Mouse (Mus musculus): ENCODE data around the gene AC170998.1. TPM values are rescaled to one million over a fixed set of nuclear protein-coding genes. Genes with fewer than 3 reads are reported as not detected.
"Not testable (repeated sequence)": the region's sequence is repeated elsewhere in the genome, so short reads cannot be mapped to it uniquely, and the experiment has no call there.

AC170998.1 gene
- polyA plus RNA-seq, 1 experiment from 2014 or later, result 3.5 TPM

- Histone ChIP-seq H3K27me3 (no peaks in the 10 kb centered on the region), H3K4me1 (peaks cover 9% of the 10 kb centered on the region; the same call in 1 of the 2 replicates), H3K36me3 (peaks cover 4% of the 10 kb centered on the region), H3K4me3 (no peak overlapping the region), H3K9ac (replicated peaks) (no peak overlapping the region), H3K9me3 (no peaks in the 10 kb centered on the region), H3K4me2 (replicated peaks) (no peak overlapping the region), H3K27ac (replicated peaks) (no peak overlapping the region)
- no peak for ATAC-seq (ENCODE audit: low FRiP score, low read depth)
- 64% methylated on average over 2 of the region's 2 CpGs for WGBS
These were observed 16.9 kb upstream of the AC170998.1 start for GRCm38 (mm10) chr17:28708989-28709388.

GRCm38 (mm10) chr17:28709552-28710290 is 16.2 kb upstream of the AC170998.1 start:
- H3K27me3 ChIP-seq, result no peaks in the 10 kb centered on the region
- no peak overlapping the region for H3K9ac ChIP-seq (replicated peaks)

GRCm38 (mm10) chr17:28710291-28710688 is 15.6 kb upstream of the AC170998.1 start:
- no peak overlapping the region for H3K4me2 ChIP-seq (replicated peaks)
- no peak overlapping the region for H3K4me3 ChIP-seq
- H3K9me3 ChIP-seq, result no peaks in the 10 kb centered on the region
- H3K36me3 ChIP-seq, result peaks cover 17% of the 10 kb centered on the region
- no peaks in the 10 kb centered on the region for H3K27me3 ChIP-seq
- no peak for ATAC-seq (ENCODE audit: low FRiP score, low read depth)
- H3K27ac ChIP-seq (replicated peaks), result no peak overlapping the region
- no peak overlapping the region for H3K9ac ChIP-seq (replicated peaks)
- peaks cover 9% of the 10 kb centered on the region; the same call in 1 of the 2 replicates for H3K4me1 ChIP-seq
- 93% methylated on average over 8 of the region's 8 CpGs for WGBS

More at GRCm38 (mm10) chr17:28709552-28710290, 16.2 kb upstream of the AC170998.1 start:
- Histone ChIP-seq H3K36me3 (peaks cover 12% of the 10 kb centered on the region), H3K4me1 (peaks cover 9% of the 10 kb centered on the region; the same call in 1 of the 2 replicates), H3K9me3 (no peaks in the 10 kb centered on the region), H3K4me3 (no peak overlapping the region), H3K4me2 (replicated peaks) (no peak overlapping the region), H3K27ac (replicated peaks) (no peak overlapping the region)
- no peak for ATAC-seq (ENCODE audit: low FRiP score, low read depth)
- 84% methylated on average over 8 of the region's 8 CpGs for WGBS

GRCm38 (mm10) chr17:28711237-28711636 is 14.6 kb upstream of the AC170998.1 start:
- whole genome bisulfite sequencing, result 91% methylated on average over 6 of the region's 6 CpGs
- Histone ChIP-seq H3K9me3 (no peaks in the 10 kb centered on the region), H3K9ac (replicated peaks) (no peak overlapping the region), H3K4me1 (peaks cover 9% of the 10 kb centered on the region; the same call in 1 of the 2 replicates), H3K27ac (replicated peaks) (no peak overlapping the region), H3K27me3 (no peaks in the 10 kb centered on the region), H3K4me3 (no peak overlapping the region), H3K4me2 (replicated peaks) (no peak overlapping the region), H3K36me3 (peaks cover 27% of the 10 kb centered on the region)
- ATAC-seq (ENCODE audit: low FRiP score, low read depth), result no peak

- 0 out of 2 replicates have a peak, but pooled peaks cover 4% of the 10 kb centered on the region for H3K4me1 ChIP-seq
- H3K4me2 ChIP-seq (replicated peaks), result no peak overlapping the region
- ATAC-seq (ENCODE audit: low FRiP score, low read depth), result no peak
- WGBS, result 93% methylated on average over 6 of the region's 6 CpGs
- H3K27ac ChIP-seq (replicated peaks), result no peak overlapping the region
- no peak overlapping the region for H3K4me3 ChIP-seq
- peaks cover 36% of the 10 kb centered on the region for H3K36me3 ChIP-seq
- H3K9me3 ChIP-seq, result no peaks in the 10 kb centered on the region
- H3K9ac ChIP-seq (replicated peaks), result no peak overlapping the region
- no peaks in the 10 kb centered on the region for H3K27me3 ChIP-seq
These were observed 13.6 kb upstream of the AC170998.1 start for GRCm38 (mm10) chr17:28712305-28712704.

- Histone ChIP-seq H3K9me3 (no peaks in the 10 kb centered on the region), H3K9ac (replicated peaks) (no peak overlapping the region), H3K4me3 (no peak overlapping the region), H3K4me2 (replicated peaks) (no peak overlapping the region), H3K4me1 (0 out of 2 replicates have a peak, but pooled peaks cover 4% of the 10 kb centered on the region), H3K36me3 (peaks cover 41% of the 10 kb centered on the region), H3K27me3 (no peaks in the 10 kb centered on the region), H3K27ac (replicated peaks) (no peak overlapping the region)
- ATAC-seq (ENCODE audit: low FRiP score, low read depth), result no peak
- 95% methylated on average over 3 of the region's 3 CpGs for WGBS
These were observed 11.9 kb upstream of the AC170998.1 start for GRCm38 (mm10) chr17:28714006-28714405.

- WGBS, result 84% methylated on average over 6 of the region's 7 CpGs
- H3K36me3 ChIP-seq, result peaks cover 49% of the 10 kb centered on the region
These were observed 9.9 kb upstream of the AC170998.1 start for GRCm38 (mm10) chr17:28715832-28716548.

GRCm38 (mm10) chr17:28717535-28717934 is 8.3 kb upstream of the AC170998.1 start:
- Histone ChIP-seq H3K4me1 (0 out of 2 replicates have a peak, but pooled peaks cover 3% of the 10 kb centered on the region), H3K9me3 (no peaks in the 10 kb centered on the region), H3K4me3 (no peak overlapping the region), H3K27me3 (no peaks in the 10 kb centered on the region), H3K27ac (replicated peaks) (no peak overlapping the region), H3K36me3 (peaks cover 59% of the 10 kb centered on the region), H3K9ac (replicated peaks) (no peak overlapping the region), H3K4me2 (replicated peaks) (no peak overlapping the region)
- WGBS, result 83% methylated on average over 3 of the region's 3 CpGs
- no peak for ATAC-seq (ENCODE audit: low FRiP score, low read depth)

More at GRCm38 (mm10) chr17:28715832-28716548, 9.9 kb upstream of the AC170998.1 start:
- H3K9ac ChIP-seq (replicated peaks), result no peak overlapping the region
- no peaks in the 10 kb centered on the region for H3K9me3 ChIP-seq
- H3K4me2 ChIP-seq (replicated peaks), result no peak overlapping the region
- no peak for ATAC-seq (ENCODE audit: low FRiP score, low read depth)
- H3K4me3 ChIP-seq, result no peak overlapping the region
- H3K27me3 ChIP-seq, result no peaks in the 10 kb centered on the region
- no peak overlapping the region for H3K27ac ChIP-seq (replicated peaks)
- H3K4me1 ChIP-seq, result 0 out of 2 replicates have a peak, but pooled peaks cover 3% of the 10 kb centered on the region

GRCm38 (mm10) chr17:28727511-28727910 is 1.6 kb downstream of the AC170998.1 start:
- not testable (repeated sequence) for H3K4me1 ChIP-seq; H3K27me3 ChIP-seq; ATAC-seq (ENCODE audit: low FRiP score, low read depth); H3K4me2 ChIP-seq (replicated peaks); H3K9ac ChIP-seq (replicated peaks); H3K27ac ChIP-seq (replicated peaks); H3K9me3 ChIP-seq; H3K4me3 ChIP-seq
- H3K36me3 ChIP-seq, result peaks cover 77% of the 10 kb centered on the region
- WGBS, result 96% methylated on average over 11 of the region's 11 CpGs

- Histone ChIP-seq H3K27ac (replicated peaks) (no peak overlapping the region), H3K9ac (replicated peaks) (no peak overlapping the region), H3K27me3 (no peaks in the 10 kb centered on the region), H3K9me3 (no peaks in the 10 kb centered on the region), H3K4me2 (replicated peaks) (no peak overlapping the region), H3K36me3 (peaks cover 38% of the 10 kb centered on the region), H3K4me3 (no peak overlapping the region), H3K4me1 (no peaks in the 10 kb centered on the region)
- ATAC-seq (ENCODE audit: low FRiP score, low read depth), result no peak
- WGBS, result 96% methylated on average over 6 of the region's 6 CpGs
These were observed 9.6 kb downstream of the AC170998.1 start for GRCm38 (mm10) chr17:28735317-28736105.

- Histone ChIP-seq H3K27me3 (no peaks in the 10 kb centered on the region), H3K36me3 (peaks cover 38% of the 10 kb centered on the region), H3K4me1 (no peaks in the 10 kb centered on the region), H3K4me2 (replicated peaks) (no peak overlapping the region), H3K9ac (replicated peaks) (no peak overlapping the region), H3K4me3 (no peak overlapping the region), H3K27ac (replicated peaks) (no peak overlapping the region), H3K9me3 (no peaks in the 10 kb centered on the region)
- ATAC-seq (ENCODE audit: low FRiP score, low read depth), result no peak
- WGBS, result 85% methylated on average over 4 of the region's 4 CpGs
These were observed 10.6 kb downstream of the AC170998.1 start for GRCm38 (mm10) chr17:28736486-28736885.
